ENCODE assay signal across 9 mouse cellular contexts in the genomic region with DNA sequence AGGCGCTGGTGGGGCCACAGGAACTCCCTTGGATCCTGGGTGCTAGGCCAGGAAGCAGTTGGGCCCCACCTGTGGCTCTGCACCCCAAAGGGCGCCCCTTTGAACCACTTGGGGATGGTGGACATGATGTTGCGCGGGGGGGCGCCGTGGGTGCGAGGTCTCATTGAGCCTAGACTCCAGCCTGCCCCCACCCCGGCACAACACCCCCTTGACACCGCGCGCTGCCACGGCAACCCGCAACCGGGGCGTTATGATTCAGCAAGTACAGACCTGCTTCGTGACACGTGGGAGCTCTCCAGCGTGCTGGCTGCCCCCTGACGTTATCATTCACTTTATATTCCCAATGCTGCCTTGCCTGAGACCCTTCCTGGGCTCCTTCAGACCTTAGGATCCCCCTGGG. TPM values are rescaled to one million over a fixed set of nuclear protein-coding genes. Genes with fewer than 3 reads are reported as not detected.
A peak's percentile ranks its signal among the peaks of the same experiment; 100 is the strongest.
DNase-seq lines count a peak whose midpoint lies in the region; ATAC-seq and TF ChIP-seq lines count a peak whose summit lies in the region.
"Had no signal": no experiment of that assay in that cellular context is flagged by ENCODE, and none has a peak within 500 bp of the region (broad histone marks: within the 10 kb centered on the region; RNA-seq: fewer than 3 reads in every experiment).

A gene (minus strand): TSS at position 186 of the 400 bp plus-strand sequence.

- ATAC-seq in heart, embryonic 16.5 days (replicated peaks; ENCODE audit: extremely low read depth, insufficient read depth, low FRiP score): no peak
- peak; percentile 24 to 43; a peak in 1 of 4 replicates for ATAC-seq in hematopoietic stem cell, adult 5-6 weeks (replicated peaks in 1 of 2; ENCODE audit: insufficient read depth in 1 of 2, low FRiP score in 2 of 2, low TSS enrichment in 1 of 2, low read depth in 1 of 2, poor library complexity in 2 of 2, severe bottlenecking in 2 of 2)

- no peak within 1 kb of the TSS for H3K27ac ChIP-seq in heart, embryonic 16.5 days (ENCODE audit: low read length)
- H3K27ac ChIP-seq in heart, adult 2 months: no peak within 1 kb of the TSS

- H3K27me3 ChIP-seq in heart, embryonic 16.5 days (ENCODE audit: control insufficient read depth, insufficient read depth, low read length): peaks cover 27% of the 10 kb centered on the region
- H3K27me3 ChIP-seq in heart, adult 2 months (ENCODE audit: control insufficient read depth, insufficient read depth, low read length): no peaks in the 10 kb centered on the region

- intact Hi-C loops in heart, adult 2 months (cut with DNase I): no loop called here

- TF ChIP-seq POLR2A in heart, adult 2 months (IDR thresholded peaks at IDR 0.05; ENCODE audit: insufficient read depth, low read depth, low read length): no peak

- no peak for TF ChIP-seq CTCF in heart, adult 2 months (IDR thresholded peaks at IDR 0.05)

- H3K79me2 ChIP-seq in heart, adult 2 months (replicated peaks; ENCODE audit: control insufficient read depth, insufficient read depth, low read length): no peaks in the 10 kb centered on the region

- WGBS in heart, embryonic 16.5 days: 2% methylated on average over 19 of the region's 19 CpGs
- under 1% methylated on average over 19 of the region's 19 CpGs for WGBS in heart, adult 2 months

- 0 out of 2 replicates have a peak, but pooled peaks cover 2% of the 10 kb centered on the region for H3K4me1 ChIP-seq in heart, embryonic 16.5 days (ENCODE audit: control insufficient read depth, insufficient read depth, low read length)
- H3K4me1 ChIP-seq in heart, adult 2 months (ENCODE audit: control insufficient read depth, insufficient read depth, low read length): no peaks in the 10 kb centered on the region

- no peak for TF ChIP-seq EP300 in heart, adult 2 months (IDR thresholded peaks at IDR 0.05; ENCODE audit: insufficient read depth, low read depth, low read length)

- no peaks in the 10 kb centered on the region for H3K9me3 ChIP-seq in heart, embryonic 16.5 days (replicated peaks; ENCODE audit: control insufficient read depth, low read length)

- no peak for DNase-seq in heart, adult 2 months
- DNase-seq in Muller cell, postnatal 12 days (ENCODE audit: inconsistent ontology term): peak; percentile 30
- DNase-seq in mesoderm, embryonic 11.5 days (ENCODE audit: low read depth, low spot score): peak; percentile 47
- DNase-seq in thymus, postnatal 25 days: peak; percentile 10
- DNase-seq in gastrocnemius, adult 8-10 months (ENCODE audit: low spot score in 2 of 2): no peak
- no peak for DNase-seq in gastrocnemius, postnatal 10 days

- H3K9ac ChIP-seq in heart, embryonic 16.5 days (ENCODE audit: low read length): no peak within 1 kb of the TSS
- no peak within 1 kb of the TSS for H3K9ac ChIP-seq in heart, adult 2 months (ENCODE audit: low read depth, low read length)

- no peak within 1 kb of the TSS for H3K4me3 ChIP-seq in heart, embryonic 16.5 days (ENCODE audit: low read length)
- no peak within 1 kb of the TSS for H3K4me3 ChIP-seq in heart, adult 2 months

- peak within 1 kb of the TSS; percentile 49; the same call in 1 of the 2 replicates for H3K4me2 ChIP-seq in heart, embryonic 16.5 days (ENCODE audit: low read depth, low read length)

- no peaks in the 10 kb centered on the region for H3K36me3 ChIP-seq in heart, embryonic 16.5 days (ENCODE audit: control insufficient read depth, insufficient read depth)
- H3K36me3 ChIP-seq in heart, adult 2 months (ENCODE audit: control insufficient read depth, insufficient read depth, low read length): no peaks in the 10 kb centered on the region

RNA-seq across cellular contexts. Expression of the gene that starts here (rescaled TPM):
- polyA plus RNA-seq in heart, embryonic 16.5 days (2015; fragmentation: Nextera tagmentation; extraction: Ambion mirVana): not detected in 2 replicates
- total RNA-seq in heart, adult 2 months (2021): not detected
- polyA plus RNA-seq in heart, adult 2 months (2012; rRNA removed): not detected in 2 replicates
- total RNA-seq in hematopoietic stem cell, adult 5-6 weeks (2017): not detected in 2 replicates
- total RNA-seq in gastrocnemius, adult 8-10 months (2022): not detected
- total RNA-seq in gastrocnemius, postnatal 10 days (2021): not detected
- total RNA-seq: left cerebral cortex, postnatal 36 days had no signal

Comparison
In these comparisons a context has a peak if more than half of its experiments do, and no peak if none do; other contexts are left out.
1. Peak in ATAC-seq in hematopoietic stem cell, adult 5-6 weeks; RNA of the gene not detected or under 1 TPM.
2. DNase-seq: peak in Muller cell, postnatal 12 days (single experiment), mesoderm, embryonic 11.5 days (single experiment) and thymus, postnatal 25 days (single experiment); none in heart, adult 2 months (0 of 2), gastrocnemius, adult 8-10 months (0 of 2) and gastrocnemius, postnatal 10 days (single experiment).